Mouse (Mus musculus) B cell, adult 2 months (primary cell): ENCODE data around the gene Cnn3.

Source experiments
- DNase-seq, 2 experiments: peaks; one replicate each; pipeline ENCODE4 v3.0.0; 2022

The Cnn3 gene

DNA sequence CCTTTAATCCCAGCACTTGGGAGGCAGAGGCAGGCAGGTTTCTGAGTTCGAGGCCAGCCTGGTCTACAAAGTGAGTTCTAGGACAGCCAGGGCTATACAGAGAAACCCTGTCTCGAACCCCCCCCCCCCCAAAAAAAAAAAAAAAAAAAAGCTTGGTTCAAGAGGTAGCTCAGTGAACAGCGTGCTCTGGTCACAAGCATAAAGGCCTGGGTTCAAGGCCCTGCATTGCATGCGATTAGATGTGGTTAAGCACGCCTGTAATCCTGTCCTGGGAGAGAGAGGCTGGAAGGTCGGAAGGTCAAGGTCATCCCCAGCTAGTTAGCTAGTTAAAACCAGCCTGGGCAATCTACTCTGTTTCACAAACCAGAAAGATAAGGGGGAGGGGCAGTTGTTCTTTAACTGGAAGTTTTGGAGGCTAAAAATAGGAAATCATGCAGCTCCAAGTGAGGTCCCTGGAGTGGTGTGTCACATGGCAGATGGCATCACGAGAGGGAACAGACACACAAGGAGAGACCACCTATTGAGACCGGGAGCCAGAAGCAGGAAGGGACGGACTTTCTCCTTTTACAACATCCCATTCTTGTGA lies 7.4 kb upstream of the Cnn3 start:
- no peak for DNase-seq

GRCm38 (mm10) chr3:121422405-121422804 lies 3.9 kb upstream of the Cnn3 start:
- DNase-seq, result no peak

- peak; percentile 86 to 87 for DNase-seq
Observed at GRCm38 (mm10) chr3:121426621-121427519, 573 bp downstream of the Cnn3 start.

- peak; percentile 14 to 26 for DNase-seq
Observed at GRCm38 (mm10) chr3:121427520-121427908, 1.2 kb downstream of the Cnn3 start.

- peak; percentile 41 to 42 for DNase-seq
Observed at GRCm38 (mm10) chr3:121428230-121428629, 1.9 kb downstream of the Cnn3 start.

- no peak for DNase-seq
Observed at GRCm38 (mm10) chr3:121428696-121429259, 2.5 kb downstream of the Cnn3 start.

GRCm38 (mm10) chr3:121429469-121429868 lies 3.2 kb downstream of the Cnn3 start:
- no peak for DNase-seq

DNA sequence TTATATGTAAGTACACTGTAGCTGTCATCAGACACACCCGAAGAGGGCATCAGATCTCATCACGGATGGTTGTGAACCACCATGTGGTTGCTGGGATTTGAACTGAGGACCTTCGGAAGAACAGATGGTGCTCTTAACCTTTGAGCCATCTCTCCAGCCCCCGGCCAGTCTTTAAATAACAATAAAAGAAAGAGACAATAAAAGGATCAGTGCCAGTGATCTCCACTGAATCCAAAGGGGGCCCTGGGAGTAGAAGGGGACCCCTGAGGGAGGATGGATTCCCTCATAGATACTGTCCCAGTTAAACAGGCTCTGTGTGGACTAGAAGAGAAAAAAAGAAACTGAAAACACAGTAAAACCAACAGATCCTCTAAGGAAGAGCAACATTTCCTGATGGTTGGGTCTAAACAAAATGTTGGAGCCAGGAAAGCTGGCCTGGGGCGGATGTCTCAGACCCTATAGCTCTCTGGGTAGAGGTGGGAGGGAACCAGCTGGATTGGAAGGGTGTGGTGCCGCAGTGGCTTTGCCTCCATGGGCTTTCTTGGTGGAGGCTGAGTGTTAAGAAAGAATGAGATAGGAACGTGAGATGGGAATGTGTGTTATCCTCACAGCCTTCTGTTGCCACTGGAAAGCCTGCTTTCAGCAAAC lies 4.1 kb downstream of the Cnn3 start:
- DNase-seq, result no peak

GRCm38 (mm10) chr3:121433359-121433758 lies 7.1 kb downstream of the Cnn3 start:
- no peak for DNase-seq

- no peak for DNase-seq
Observed at GRCm38 (mm10) chr3:121433968-121434533, 7.8 kb downstream of the Cnn3 start.

GRCm38 (mm10) chr3:121435296-121435695 lies 9.0 kb downstream of the Cnn3 start:
- no peak for DNase-seq

GRCm38 (mm10) chr3:121437070-121437469 lies 10.8 kb downstream of the Cnn3 start:
- DNase-seq, result no peak

DNA sequence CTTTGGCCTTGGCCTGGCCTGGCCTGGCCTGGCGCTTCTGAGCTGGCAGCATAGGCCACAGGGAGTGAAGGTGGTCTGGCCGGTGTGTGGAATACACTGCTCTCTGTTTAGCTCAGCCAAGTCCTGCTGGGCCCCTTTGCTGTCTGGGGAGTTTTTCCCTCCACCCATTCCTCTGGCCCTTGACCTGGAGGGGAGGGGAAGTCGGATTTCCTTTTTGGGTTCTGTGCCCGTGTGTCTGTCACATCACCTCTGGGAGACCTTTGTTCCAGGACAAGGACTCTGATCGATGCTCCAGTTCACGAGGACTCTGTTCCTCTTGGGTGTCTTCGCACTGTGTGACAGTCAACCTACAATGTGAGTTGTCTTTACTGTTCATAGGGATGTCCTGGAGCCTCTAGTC lies 11.7 kb downstream of the Cnn3 start:
- no peak for DNase-seq

DNA sequence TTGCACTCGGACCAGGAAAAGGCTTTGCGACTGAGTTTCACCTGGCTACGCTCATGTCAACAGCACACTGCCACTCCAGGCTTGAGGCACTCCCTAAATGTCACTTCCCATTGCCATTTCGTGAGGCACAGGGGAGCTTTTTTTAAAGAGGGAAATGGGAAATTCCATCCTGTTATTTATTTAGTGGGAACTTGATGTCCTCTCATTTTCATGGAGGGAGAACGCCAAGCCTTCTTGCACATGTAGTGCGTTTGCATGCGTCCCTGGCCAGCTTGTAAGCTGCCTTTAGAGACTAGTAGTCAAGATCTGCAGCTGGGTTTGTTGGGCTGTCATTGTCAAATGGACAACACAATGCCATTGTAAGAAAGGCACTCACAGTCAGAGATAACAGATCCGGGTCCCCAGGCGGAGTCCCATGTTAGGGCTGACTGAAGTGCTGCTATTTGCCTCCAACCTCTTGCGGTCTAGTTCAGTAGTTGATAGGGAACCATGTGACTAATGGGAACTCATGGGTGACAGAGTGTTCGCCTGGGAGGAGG lies 13.4 kb downstream of the Cnn3 start:
- no peak for DNase-seq

- DNase-seq, result no peak
Observed at GRCm38 (mm10) chr3:121441504-121441903, 15.2 kb downstream of the Cnn3 start.

- peak; percentile 39 to 48 for DNase-seq
Observed at GRCm38 (mm10) chr3:121442288-121442687, 16.0 kb downstream of the Cnn3 start.

DNA sequence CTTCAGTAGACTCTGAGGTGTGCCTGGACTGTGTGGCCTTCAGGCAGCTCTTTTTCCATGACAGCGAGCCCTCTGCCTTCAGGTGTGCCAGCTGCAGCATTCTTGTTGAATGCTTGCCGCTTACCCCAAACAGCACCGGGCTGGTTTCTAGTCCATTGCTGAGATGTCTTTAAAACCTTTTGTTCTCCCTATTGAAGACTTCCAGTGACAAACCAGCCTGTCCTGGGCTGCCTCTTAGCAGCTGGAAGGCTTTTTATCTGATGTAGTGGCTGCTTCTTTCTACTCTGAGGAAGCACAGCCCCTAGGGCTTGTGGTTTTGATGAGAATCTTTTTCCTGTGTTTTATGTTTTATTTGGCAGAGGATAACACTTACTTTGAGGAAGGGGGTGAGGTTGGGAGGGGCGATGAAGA lies 17.6 kb downstream of the Cnn3 start:
- DNase-seq, result no peak

DNA sequence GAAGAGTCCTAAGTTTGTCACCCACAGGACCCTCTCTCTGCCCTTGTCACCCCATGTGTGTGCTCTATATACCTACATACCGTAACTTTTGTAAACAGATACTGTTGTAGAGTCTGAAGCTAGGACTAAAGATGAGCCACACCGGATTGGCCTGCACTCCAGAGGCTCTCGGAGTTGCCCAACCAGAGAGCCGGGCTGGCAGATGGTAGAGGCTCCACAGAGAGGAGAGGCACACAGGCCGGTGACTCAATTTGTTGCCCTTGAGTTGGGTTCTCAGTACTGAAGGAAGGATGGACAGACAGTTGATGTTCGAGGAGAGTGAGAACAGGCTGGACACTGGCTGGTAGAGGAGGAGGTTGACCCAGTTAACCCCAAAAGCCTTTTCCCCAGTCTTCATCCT lies 18.1 kb downstream of the Cnn3 start:
- no peak for DNase-seq

GRCm38 (mm10) chr3:121446454-121446853 lies 20.2 kb downstream of the Cnn3 start:
- DNase-seq, result no peak

DNA sequence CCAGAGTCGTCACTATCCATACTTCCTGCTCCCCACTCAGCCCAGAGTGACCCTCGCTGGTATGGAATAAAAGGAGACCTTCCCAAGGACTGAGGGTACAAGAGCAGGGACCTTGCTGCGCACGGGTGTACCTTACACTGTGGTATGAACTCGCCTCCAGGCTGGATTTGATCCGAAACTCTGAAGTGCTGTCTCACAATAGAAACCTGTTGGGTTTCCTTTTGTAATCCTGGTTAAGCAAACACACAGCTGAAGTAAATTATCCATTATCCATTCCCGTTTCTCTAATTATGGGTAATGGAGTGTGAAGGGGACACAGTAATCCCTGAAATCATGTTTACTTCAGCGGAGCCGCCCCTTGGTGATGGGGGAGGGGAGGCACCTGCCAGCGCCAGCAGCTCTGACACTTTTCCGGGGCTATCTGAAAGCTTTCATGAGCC lies 21.8 kb downstream of the Cnn3 start:
- DNase-seq, result no peak

DNA sequence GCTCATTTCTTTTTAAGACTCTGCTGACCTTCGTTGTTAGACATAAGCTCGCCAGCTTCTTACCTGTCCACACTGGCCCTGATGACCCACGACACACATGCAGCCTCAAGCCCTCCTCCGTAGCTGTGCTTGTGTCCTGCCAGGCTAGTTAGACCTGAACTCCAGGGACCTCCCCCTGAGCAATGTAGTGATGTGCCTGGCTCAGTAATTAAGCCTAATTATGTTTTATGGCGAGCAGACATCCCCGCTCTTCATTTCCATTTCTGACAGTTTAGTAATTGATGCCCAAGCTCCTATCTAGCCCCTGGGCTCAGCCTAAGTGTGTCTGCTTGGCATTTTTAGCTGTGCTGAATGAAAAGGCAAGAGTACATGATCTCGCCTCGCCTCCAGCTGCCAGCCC lies 22.3 kb downstream of the Cnn3 start:
- DNase-seq, result no peak

DNA sequence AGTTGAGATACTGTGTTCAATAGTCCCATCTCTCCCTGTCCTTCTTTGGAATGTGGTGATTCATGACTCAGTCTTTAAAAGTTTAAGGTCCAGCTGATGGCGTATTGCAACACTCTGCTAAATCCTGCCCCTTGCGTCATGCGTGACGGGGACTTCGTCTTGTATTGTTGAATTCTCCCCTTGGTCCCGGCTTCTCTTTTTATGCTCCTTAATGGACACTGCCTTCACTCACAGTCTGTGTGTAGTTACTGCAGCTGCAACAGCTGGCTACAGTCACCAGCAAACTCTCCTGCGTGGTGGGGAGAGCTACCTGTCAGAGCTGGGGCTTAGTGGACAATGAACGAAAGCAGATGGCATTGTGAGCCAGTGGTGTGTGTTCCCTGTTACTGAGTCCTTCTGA lies 23.2 kb downstream of the Cnn3 start:
- DNase-seq, result no peak

DNA sequence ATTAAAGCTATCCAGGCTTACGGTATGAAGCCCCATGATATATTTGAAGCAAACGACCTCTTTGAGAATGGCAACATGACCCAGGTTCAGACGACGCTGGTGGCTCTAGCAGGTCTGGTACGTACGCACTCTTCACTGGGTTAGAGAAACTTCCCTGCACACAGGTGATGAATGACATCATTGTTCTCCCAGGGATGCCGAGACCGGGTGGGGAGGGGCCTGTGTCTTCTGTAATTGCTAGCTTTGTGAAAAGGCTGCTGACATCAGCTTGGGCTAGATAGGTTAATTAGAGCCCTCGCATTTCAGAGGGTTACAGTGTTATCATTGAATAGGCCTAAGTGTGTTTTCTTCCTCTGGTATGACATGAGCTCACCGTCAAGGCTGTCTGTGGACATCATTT lies 25.1 kb downstream of the Cnn3 start:
- no peak for DNase-seq
